Mouse (Mus musculus) CH12F3 (cell line): ENCODE measurements around the gene Haao.

ENCODE experiments used
- in situ Hi-C: fragments of 300-500 bp; cut with MboI; formaldehyde crosslinking; loops from 2 replicates; pipeline ENCODE4 v1.14.3; 2020; ENCODE audit warnings: low sequenced_read_pairs

Haao gene

GRCm38 (mm10) chr17:83803987-83804386, 43.8 kb downstream of the Haao start:
- in situ Hi-C loops: no loop called here

DNA sequence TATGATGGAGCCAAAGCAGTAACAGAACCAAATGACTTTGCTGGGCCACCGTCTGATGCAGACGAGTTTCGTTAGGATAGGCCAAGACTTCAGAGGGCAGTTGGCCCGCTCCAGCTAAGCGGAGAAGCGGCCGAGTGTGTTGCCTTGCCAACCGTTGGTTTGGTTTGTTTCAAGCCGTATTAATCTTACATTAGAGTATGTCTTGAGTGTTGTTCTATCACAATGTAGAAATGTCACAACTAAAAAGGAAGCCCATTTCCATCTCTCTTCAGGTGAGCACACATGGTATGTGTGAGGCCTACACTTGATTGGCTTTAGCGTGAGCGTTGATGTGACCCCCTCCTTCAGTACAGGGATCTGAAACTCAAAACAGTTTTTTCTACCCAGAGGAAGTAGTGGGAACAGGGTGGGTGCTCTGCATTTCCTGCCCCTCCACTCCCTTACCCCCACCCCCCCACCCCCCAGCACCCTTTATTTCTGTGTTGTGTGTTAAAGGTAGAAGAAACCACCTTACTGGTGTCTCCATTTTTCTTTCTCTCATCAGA, 48.2 kb downstream of the Haao start:
- in situ Hi-C loops: no loop called here

GRCm38 (mm10) chr17:83795121-83795520, 52.6 kb downstream of the Haao start:
- in situ Hi-C loops: no loop called here

DNA sequence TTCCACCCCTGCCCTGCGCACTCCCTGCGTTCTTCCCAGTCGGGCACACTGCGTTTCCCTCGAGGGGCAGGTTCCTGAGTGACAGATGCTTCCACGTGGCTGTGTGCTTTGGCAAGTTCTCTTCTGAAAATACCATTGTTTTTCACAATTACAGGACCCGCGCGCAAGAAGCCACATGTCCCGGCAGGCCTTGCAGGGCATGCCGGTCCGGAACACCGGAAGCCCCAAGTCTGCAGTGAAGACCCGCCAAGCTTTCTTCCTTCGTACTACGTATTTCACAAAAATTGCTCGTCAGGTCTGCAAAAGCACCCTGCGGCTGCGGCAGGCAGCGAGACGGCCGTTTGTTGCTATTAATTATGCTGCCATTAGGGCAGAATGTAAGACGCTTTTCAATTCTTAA, 55.4 kb downstream of the Haao start:
- in situ Hi-C loops: no loop called here

DNA sequence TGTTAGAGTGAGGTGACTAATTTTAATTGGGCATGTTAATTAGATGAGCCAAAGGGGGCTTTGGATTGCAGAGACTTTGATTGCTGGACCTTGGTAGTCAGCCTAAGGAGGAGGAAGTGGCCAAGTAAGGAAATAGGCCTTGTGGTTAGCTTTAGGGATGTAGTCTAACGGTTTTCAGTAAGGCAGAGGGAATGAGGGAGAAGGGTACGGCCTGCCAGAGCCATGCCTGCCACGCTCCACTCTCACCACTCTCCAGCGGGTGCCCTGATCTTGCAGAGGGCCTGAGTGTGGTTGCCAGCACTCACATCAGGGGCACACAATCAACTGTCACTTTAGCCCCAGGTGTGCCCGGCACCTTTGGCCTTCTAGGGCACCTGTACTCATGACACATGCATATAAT, 57.6 kb downstream of the Haao start:
- in situ Hi-C loops: no loop called here

DNA sequence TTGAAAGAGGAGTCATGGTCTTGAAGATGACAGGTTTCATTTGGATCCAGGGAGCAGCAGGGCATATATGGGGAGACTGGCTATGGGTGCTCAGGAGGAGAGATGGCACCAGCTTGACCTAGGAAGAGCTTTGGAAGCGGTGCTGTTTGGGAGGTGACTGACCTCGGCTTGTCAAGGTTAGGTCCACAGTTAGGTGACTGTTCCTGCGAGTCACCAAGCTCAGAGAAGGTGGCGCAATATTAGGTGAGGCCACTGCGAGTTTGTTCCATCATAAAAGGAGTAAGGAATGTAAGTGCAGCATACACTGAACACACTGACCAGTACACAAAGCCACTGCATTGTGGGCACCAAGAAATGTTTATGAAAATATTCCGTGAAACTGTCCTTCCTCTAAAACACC, 61.3 kb downstream of the Haao start:
- in situ Hi-C loops: no loop called here

DNA sequence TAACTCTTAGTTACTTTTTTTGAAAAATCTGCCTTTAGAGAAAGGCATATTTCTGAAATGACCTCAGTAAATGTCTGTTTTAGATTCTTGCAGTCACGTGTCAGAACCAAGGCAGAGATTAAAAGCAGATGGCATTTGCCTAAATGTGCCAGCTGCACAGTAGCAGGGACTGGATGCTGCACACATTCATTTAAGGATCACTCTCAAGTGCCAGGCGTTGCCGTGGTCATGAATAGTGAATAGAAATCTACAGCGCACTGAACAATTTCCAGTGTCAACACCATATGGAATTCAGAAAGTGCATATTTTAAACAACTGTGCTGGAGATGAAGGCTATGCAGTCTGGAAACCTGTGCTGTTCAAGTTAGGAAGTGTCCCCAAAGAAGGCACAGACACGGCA, 65.0 kb downstream of the Haao start:
- in situ Hi-C loops: no loop called here
